Mouse (Mus musculus) thymus, adult 2 months (tissue): ENCODE measurements around the gene Sppl2c.

ENCODE experiments used
- CTCF ChIP-seq: fragments of 200-500 bp; IDR thresholded peaks from 2 replicates; pipeline ENCODE4 v1.5.1; 2012; ENCODE audit warnings: mild to moderate bottlenecking, control low read depth, low read length, moderate library complexity, borderline replicate concordance; ENCODE audit not compliant: control insufficient read depth, poor library complexity, insufficient read depth; ENCODE audit errors: extremely low read depth
- POLR2A ChIP-seq: fragments of 200-500 bp; IDR thresholded peaks from 2 replicates; pipeline ENCODE4 v1.6.1; 2012; ENCODE audit warnings: mild to moderate bottlenecking, low read length, control low read depth, moderate library complexity; ENCODE audit not compliant: control insufficient read depth, poor library complexity, insufficient read depth; ENCODE audit errors: extremely low read depth

GRCm38 (mm10) chr11:104187766-104188165, 1.6 kb downstream of the Sppl2c start:
- TF ChIP-seq CTCF (no peak), POLR2A (no peak)
